Mouse (Mus musculus): ENCODE measurements around the gene Treh.

Treh gene

GRCm38 (mm10) chr9:44679565-44679964 is 6.5 kb downstream of the Treh start:
- no peak for DNase-seq

GRCm38 (mm10) chr9:44683046-44683445 is 10.0 kb downstream of the Treh start:
- DNase-seq: no peak

- DNase-seq: peak; percentile 80
These were observed 12.6 kb downstream of the Treh start for GRCm38 (mm10) chr9:44685346-44686330.

GRCm38 (mm10) chr9:44686638-44687037 is 13.6 kb downstream of the Treh start:
- DNase-seq: no peak

GRCm38 (mm10) chr9:44688013-44688412 is 15.0 kb downstream of the Treh start:
- DNase-seq: no peak

GRCm38 (mm10) chr9:44690641-44691040 is 17.6 kb downstream of the Treh start:
- DNase-seq: peak; percentile 65

- DNase-seq: peak; percentile 51
These were observed 18.9 kb downstream of the Treh start for GRCm38 (mm10) chr9:44691671-44692520.

GRCm38 (mm10) chr9:44693071-44693470 is 20.0 kb downstream of the Treh start:
- DNase-seq: no peak

GRCm38 (mm10) chr9:44697866-44698265 is 24.8 kb downstream of the Treh start:
- no peak for DNase-seq

GRCm38 (mm10) chr9:44699196-44699595 is 26.2 kb downstream of the Treh start:
- DNase-seq: no peak

GRCm38 (mm10) chr9:44699730-44700129 is 26.7 kb downstream of the Treh start:
- DNase-seq: no peak

GRCm38 (mm10) chr9:44707749-44708428 is 34.9 kb downstream of the Treh start:
- no peak for DNase-seq

GRCm38 (mm10) chr9:44708429-44708765 is 35.4 kb downstream of the Treh start:
- peak; percentile 82 for DNase-seq

GRCm38 (mm10) chr9:44708925-44709324 is 35.9 kb downstream of the Treh start:
- DNase-seq: no peak

- DNase-seq: peak; percentile 39
These were observed 36.6 kb downstream of the Treh start for GRCm38 (mm10) chr9:44709600-44709999.

GRCm38 (mm10) chr9:44710213-44710612 is 37.2 kb downstream of the Treh start:
- no peak for DNase-seq

GRCm38 (mm10) chr9:44711602-44712001 is 38.6 kb downstream of the Treh start:
- no peak for DNase-seq

GRCm38 (mm10) chr9:44713080-44713479 is 40.0 kb downstream of the Treh start:
- no peak for DNase-seq

- DNase-seq: no peak
These were observed 40.5 kb downstream of the Treh start for GRCm38 (mm10) chr9:44713574-44713973.

- no peak for DNase-seq
These were observed 42.1 kb downstream of the Treh start for GRCm38 (mm10) chr9:44715109-44715508.

- no peak for DNase-seq
These were observed 42.8 kb downstream of the Treh start for GRCm38 (mm10) chr9:44715705-44716362.

- DNase-seq: no peak
These were observed 44.2 kb downstream of the Treh start for GRCm38 (mm10) chr9:44716997-44717821.

Measured in thymus, postnatal 14 days (tissue).